Mouse (Mus musculus) CD4-positive helper T cell, adult 2 months (primary cell): ENCODE results near the gene Dab2ip.
A peak's percentile ranks its signal among the peaks of the same experiment; 100 is the strongest.

Experiments used
- DNase-seq: peaks from one replicate; pipeline ENCODE4 v3.0.0-alpha.2; 2012; ENCODE audit warnings: low read depth, missing footprints, low spot score

Dab2ip gene

DNA sequence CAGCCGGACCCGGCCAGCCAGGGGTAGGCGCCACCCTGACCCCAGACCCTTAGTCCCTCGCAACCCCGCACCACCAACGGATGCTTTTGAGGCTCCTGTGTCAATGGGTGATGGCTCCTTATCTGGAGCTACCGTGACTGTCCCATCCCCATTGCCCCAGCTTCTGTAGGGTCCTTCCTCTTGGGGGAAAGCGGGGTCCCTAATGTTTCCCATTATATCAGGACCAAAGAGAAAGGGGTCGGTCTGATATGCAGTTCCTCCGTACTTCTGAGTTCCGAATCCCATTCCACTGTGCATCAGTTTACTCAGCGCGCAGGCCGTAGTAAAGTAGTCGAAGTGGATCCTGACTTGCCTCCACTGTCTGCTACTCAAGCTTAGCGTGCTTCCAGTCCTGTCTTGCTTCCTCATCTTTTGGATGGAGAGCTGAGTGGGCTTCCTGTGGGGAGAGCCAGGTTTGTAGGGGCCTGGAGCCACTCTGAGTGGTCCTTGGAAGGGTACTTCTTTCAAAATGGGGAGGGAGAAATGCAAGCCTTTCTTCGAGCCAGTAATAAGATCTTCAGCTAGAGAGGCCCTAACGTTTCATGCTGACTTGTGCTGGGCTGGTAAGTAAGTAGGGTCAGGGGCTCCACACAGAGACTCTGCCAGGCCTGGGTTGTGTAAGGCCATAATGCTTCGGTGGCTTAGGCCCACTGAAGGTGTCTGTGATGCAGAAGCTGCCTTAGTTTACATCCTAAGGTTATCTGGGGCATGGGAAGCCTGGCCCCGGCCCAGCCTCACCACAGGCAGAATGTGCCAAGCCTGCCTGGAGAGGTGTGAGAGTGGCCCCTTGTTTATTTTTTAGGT lies 64.4 kb downstream of the Dab2ip start:
- no peak for DNase-seq

DNA sequence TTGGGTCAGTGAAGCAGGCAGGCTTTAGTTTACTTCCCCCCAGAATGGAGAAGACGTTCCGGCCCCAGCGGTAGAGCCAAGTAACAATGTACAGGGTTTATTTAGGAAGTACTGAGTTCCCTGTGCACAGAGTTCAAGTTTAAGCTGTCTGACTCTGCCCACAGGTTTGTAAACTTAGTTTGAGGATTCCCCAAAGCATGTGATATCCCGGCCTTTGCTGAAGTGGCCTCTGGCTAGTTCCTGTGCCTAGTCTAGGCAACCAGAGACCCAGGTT lies 65.0 kb downstream of the Dab2ip start:
- no peak for DNase-seq

DNA sequence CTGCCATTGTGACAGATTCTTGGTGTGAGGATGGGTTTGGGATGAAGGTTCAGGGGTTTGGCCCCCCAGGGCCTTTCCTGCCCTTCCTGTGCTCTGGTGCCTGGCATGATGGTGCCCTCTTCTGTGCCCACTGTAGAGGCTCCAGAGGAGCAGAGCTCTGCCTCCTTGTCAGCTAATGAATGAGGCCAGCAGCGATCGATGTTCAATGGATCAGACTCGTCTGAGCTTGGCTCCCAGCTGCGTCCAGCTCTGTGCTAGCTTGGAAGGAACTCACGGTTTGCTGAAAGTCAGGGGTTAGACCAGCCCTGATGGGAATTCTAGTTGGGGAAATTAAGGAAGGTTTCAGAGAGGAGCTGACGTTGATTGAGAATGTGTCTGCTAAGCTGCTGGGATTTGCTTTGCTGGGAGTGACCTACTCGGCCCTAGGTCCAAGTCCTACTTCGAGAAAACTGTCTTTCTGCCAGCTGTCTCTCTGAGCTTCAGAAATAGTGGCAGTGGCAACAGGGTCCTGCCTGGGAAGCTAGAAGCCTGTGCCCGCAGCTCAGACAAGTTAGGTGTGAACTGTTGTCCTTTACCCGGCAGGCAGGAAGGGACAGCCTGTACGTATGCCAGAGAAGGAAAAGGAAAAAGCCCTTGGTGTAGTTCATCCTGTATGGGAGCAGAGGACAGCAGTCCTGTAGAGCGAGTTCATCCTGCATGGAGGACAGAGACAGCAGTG lies 65.5 kb downstream of the Dab2ip start:
- DNase-seq: no peak

- DNase-seq: no peak
Observed at GRCm38 (mm10) chr2:35624380-35625006, 66.4 kb downstream of the Dab2ip start.

GRCm38 (mm10) chr2:35625007-35625380 lies 66.9 kb downstream of the Dab2ip start:
- DNase-seq: no peak

- DNase-seq: no peak
Observed at GRCm38 (mm10) chr2:35625526-35625925, 67.5 kb downstream of the Dab2ip start.

DNA sequence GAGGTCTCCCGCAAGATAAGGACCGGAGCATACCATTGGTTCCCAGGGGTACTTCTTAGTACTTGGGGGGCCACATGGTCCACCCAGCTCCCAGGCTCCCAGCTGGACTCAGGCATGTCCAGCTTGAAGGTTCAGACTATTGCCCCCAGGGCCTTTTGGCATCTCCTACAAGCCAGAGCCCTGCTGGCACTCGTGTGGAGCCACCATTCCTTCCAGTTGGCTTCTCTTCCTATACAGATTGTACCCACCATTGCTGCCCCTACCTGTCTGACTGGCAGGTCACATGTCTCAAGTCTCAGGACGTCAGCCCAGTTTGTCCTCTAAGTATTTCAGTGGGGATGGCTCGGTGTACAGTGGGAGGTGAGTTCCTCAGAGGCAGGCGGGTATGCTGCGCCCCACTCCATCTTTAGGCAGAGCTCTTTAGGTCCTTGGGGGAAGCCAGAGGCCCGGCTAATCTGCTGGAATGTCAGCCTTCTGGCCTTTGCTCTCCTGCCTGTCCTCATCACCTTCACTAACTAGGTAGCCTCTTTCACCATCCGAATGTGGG lies 68.2 kb downstream of the Dab2ip start:
- no peak for DNase-seq

GRCm38 (mm10) chr2:35627298-35627898 lies 69.3 kb downstream of the Dab2ip start:
- DNase-seq: no peak

GRCm38 (mm10) chr2:35628052-35628451 lies 70.0 kb downstream of the Dab2ip start:
- no peak for DNase-seq

- no peak for DNase-seq
Observed at GRCm38 (mm10) chr2:35628656-35629055, 70.6 kb downstream of the Dab2ip start.

GRCm38 (mm10) chr2:35629126-35629525 lies 71.1 kb downstream of the Dab2ip start:
- DNase-seq: no peak

DNA sequence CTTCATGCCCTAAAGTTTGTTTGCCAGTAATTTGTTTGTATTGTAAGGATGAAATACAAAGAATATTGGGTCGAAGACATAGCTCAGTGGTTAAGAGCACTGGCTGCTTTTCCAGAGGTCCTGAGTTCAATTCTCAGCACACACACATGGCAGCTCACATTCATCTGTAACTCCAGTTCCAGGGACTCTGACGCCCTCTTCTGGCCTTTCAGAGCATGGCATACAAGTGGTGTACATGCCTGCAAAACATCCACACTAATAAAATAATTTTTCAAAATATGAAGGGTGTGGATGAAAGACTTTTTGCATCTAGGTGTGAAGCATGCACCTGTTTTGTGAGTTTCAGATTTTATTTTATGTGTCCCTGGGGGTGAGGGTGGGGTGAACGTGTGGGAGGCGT lies 75.3 kb downstream of the Dab2ip start:
- DNase-seq: no peak

- DNase-seq: no peak
Observed at GRCm38 (mm10) chr2:35634963-35635362, 76.9 kb downstream of the Dab2ip start.

- DNase-seq: no peak
Observed at GRCm38 (mm10) chr2:35635541-35635940, 77.5 kb downstream of the Dab2ip start.

DNA sequence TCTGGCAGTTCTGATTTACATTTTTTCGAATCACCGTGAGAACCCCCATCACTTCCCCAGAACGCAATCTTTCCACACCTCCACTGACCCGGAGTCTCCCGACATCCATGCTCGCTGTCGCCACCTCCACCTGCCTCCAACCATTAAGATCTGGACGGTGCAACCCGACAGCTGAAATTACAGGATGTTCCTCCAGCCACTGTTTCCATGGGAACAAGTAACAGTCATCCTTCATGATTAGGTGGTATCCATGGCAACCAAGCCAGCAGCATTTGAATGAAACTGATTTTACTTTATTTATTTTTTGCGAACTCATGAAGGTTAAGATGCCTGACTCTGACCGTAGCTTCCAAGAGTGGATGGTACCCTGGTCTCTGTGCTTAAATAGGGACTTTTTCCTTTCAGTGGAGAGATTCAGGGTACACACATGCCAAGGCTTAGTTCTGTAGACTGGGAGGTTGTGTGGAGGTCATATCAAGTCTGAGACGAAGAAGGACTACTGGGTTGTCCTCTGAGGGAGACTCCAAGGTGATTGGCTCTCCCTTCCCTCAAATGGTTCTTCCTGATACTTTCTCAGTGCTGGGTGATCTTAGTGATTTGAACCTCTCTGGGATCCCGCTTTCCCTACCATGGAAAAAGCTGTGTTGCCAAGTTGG lies 79.9 kb downstream of the Dab2ip start:
- no peak for DNase-seq

DNA sequence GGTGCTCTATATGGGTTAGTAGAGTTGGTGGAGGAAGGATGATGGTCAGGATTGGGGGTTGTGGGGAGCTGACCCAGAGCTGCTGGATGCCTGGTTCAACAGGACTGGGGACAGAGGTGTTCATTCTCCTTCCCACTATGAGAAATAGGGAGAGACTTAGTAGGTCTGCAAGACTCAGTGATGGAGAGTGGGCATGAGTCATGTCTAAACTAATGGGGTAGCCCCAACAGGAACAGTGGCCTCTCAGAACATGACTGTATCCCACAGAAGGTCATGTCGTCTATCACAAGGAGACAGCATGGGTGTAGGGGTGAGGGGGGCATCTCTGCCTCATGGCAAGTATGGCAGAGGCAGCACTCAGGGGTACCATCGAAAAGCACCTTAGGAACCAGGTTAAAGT lies 81.7 kb downstream of the Dab2ip start:
- no peak for DNase-seq

GRCm38 (mm10) chr2:35640576-35640975 lies 82.5 kb downstream of the Dab2ip start:
- DNase-seq: no peak

GRCm38 (mm10) chr2:35642224-35642623 lies 84.2 kb downstream of the Dab2ip start:
- no peak for DNase-seq

DNA sequence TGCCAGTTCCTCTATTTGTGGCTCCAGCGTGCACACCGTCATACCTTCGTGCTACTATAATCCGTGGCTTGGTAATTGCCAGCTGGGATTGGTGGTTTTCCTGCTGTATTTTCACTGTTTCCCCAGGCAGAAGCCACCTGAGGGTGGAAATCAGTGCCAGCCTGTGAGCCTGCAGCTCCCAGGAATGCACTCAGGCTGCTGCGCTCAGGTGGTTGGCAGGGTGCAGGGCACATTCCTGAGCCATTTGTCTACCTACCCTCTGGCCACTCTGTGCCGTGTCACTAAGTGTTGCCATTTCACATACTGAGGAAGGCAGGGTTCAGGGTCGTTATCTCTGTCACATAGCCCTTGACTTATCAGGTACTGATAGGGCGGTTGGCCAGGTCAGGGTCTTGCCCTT lies 88.5 kb downstream of the Dab2ip start:
- no peak for DNase-seq

DNA sequence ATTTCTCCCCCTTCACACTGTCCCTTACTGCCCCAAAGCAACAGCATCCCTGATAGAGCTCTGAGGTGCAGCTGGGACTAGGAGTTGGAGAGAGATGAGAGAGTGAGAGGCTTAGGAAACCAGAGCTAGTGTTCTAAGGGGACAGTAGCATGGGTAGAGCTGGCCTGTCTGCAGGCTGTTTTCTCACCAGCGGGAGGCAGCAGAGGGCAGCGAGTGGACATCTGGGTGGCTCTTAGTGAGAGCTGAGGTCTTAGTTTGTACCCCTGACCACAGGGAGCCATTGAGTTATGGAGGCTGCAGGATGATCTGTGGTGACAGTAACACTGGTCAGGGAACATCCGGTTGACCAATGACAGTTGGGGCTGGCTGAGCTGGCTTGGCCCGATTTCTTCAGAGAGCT lies 91.6 kb downstream of the Dab2ip start:
- peak; percentile 39 for DNase-seq

- DNase-seq: no peak
Observed at GRCm38 (mm10) chr2:35651297-35651731, 93.2 kb downstream of the Dab2ip start.

- no peak for DNase-seq
Observed at GRCm38 (mm10) chr2:35652984-35653383, 94.9 kb downstream of the Dab2ip start.
